Mouse (Mus musculus) left cerebral cortex, adult 2 months (tissue): ENCODE results near the gene 5430419D17Rik. TPM values are rescaled to one million over a fixed set of nuclear protein-coding genes. Genes with fewer than 3 reads are reported as not detected.

Source experiments
- DNase-seq, 2 experiments: peaks; one replicate each; pipeline ENCODE4 v3.0.0; 2021 to 2022; ENCODE audit warnings: low spot score in 2 of 2, mixed read lengths in 1 of 2; ENCODE audit errors: extremely low spot score in 1 of 2
- H3K27ac ChIP-seq: fragments of 200-600 bp; 2 replicates; pipeline ENCODE4 v1.8.1; 2022
- H3K4me3 ChIP-seq: fragments of 200-600 bp; 2 replicates; pipeline ENCODE4 v1.8.1; 2022
- CTCF ChIP-seq: fragments of 200-600 bp; IDR thresholded peaks from 2 replicates; pipeline ENCODE4 v1.8.1; 2022; ENCODE audit warnings: antibody characterized with exemption, mild to moderate bottlenecking, moderate library complexity
- intact Hi-C: fragments of 180-260 bp; cut with DNase I; formaldehyde crosslinking; loops from one replicate; pipeline ENCODE4 v1.15.1; 2025
- long read RNA-seq, 2 experiments: library from polyadenylated mRNA; stranded (forward); transcript quantifications; one replicate each; pipeline ENCODE4 v2.0.0; 2021; ENCODE audit warnings: borderline mapping rate in 2 of 2
- total RNA-seq, 2 experiments: library from RNA; stranded (reverse); gene quantifications; 2 replicates each; pipeline ENCODE4 v1.2.3; 2021

Gene 5430419D17Rik
- not detected for total RNA-seq
- long read RNA-seq, experiment 1, result 0 reads
- long read RNA-seq, experiment 2, result 0 reads

DNA sequence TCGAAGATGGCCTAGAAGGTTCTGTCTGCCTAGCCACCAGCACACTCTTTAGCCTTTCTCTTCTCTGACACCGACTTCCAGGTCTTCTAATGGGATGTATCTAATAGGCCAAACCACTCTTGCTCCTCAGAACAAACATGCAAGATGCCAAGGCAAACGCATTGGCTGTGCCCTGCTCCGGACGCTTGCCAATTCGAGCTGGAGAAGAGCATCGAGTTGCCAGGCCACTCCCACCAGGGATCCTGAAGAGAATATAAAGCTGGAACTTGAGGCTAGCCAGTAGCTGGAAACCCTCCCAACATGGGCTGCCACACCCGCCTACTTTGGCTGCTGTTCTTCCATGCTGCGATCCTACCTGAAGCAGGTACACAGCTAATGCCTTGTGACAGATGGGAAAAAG is at the start of gene 5430419D17Rik:
TSS of gene 5430419D17Rik (plus strand) at position 282 of the 400 bp plus-strand sequence.
- TF ChIP-seq CTCF, result no peak
- intact Hi-C loops, result no loop called here
- no peak for DNase-seq

GRCm38 (mm10) chr7:131130021-131130420 is 44.2 kb upstream of the 5430419D17Rik start:
- Histone ChIP-seq H3K27ac (no peak overlapping the region), H3K4me3 (no peak overlapping the region)
- no peak for TF ChIP-seq CTCF
- intact Hi-C loops, result no loop called here
- DNase-seq, result no peak

More for the DNA sequence above, at the start of gene 5430419D17Rik:
- Histone ChIP-seq H3K27ac (no peak within 1 kb of the TSS), H3K4me3 (no peak within 1 kb of the TSS)

DNA sequence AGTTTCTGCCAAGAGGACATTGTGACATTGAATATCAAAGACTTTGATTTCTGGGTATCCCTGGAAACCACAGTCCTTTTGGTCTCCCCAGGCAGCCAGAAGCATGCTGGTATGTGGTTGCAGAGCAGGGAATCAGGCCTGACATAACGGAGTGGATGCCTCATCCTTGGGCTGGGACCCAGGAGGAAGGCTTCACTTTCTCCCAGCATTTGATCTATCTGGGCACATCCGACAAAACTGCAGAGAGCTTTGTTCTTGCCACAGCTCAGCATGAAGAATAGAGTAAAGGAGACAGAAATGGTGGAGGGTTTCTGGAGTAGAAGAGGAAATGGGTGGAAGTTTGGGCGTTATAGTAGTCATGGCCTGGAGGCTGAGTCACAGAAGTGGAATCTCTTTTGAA is 41.0 kb upstream of the 5430419D17Rik start:
- intact Hi-C loops, result no loop called here
- Histone ChIP-seq H3K27ac (no peak overlapping the region), H3K4me3 (no peak overlapping the region)
- no peak for TF ChIP-seq CTCF
- DNase-seq, result no peak

DNA sequence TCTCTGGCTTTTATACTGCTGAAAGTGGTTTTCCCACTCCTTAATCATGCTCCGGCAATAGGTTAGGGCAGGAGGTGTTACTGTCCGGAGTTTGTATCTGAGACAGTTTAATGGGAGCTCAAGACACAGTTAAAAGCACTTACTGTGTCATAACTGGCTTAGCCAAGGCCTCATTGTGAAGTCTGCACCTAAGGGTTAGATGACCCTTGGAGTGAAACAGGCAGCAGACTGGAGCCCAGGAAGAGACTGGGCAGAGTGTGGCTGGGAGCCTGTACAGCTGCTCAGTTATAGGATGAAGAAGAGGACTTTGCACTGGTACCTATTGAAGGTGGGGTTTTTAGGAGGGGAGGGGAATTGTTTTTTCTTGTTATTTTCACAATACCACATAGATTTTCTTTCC is 28.0 kb upstream of the 5430419D17Rik start, which contains the start of gene 4933402N03Rik:
TSS of gene 4933402N03Rik (minus strand) at position 101 of the 400 bp plus-strand sequence.
- TF ChIP-seq CTCF, result no peak
- Histone ChIP-seq H3K4me3 (no peak within 1 kb of the TSS), H3K27ac (no peak within 1 kb of the TSS)
- no peak for DNase-seq
- intact Hi-C loops, result no loop called here

- H3K27ac ChIP-seq, result no peak overlapping the region
- intact Hi-C loops, result no loop called here
- DNase-seq, result no peak
- TF ChIP-seq CTCF, result no peak
- no peak overlapping the region for H3K4me3 ChIP-seq
These were observed 24.0 kb upstream of the 5430419D17Rik start for GRCm38 (mm10) chr7:131150179-131150578.

DNA sequence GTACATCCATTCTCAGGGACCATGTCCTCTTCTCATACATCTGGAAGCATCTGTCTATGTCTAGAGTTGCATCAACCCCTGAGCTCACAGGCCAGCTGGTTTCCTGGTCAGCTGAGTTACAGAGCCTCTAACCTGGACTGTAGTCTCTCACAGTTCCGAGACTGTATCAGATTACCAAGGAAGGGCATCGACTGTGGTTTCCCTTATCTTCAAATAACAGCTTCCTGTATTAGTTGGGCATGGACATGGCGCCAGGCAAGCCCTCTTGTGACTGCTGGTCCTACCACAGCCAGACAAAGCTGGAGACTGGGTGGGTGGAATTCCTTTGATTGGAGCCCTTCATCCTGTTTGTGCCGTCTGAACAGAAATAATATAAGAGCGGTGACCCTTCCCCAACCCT is 21.2 kb upstream of the 5430419D17Rik start:
- Histone ChIP-seq H3K27ac (no peak overlapping the region), H3K4me3 (no peak overlapping the region)
- TF ChIP-seq CTCF, result no peak
- intact Hi-C loops, result no loop called here
- DNase-seq, result no peak

DNA sequence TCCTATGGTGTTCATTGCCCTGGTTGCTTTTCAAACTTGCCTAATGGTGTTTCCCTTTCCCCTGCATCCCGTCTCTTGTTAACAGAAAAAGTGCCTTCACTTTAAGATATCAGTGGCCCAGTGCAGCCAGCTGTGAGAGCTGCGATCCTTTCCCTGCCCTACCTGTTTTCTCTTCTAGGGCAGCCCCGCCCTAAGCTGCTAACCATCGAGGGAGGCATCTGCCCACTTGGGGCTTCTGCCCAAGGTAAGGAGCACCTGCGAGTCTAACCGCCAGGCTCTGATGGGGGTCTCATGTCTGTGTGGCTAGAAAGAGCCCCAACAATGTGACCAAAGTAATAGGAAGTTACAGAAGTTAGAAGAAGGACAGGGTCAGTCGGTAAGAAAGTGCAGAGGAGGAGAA is 12.0 kb upstream of the 5430419D17Rik start:
- no peak overlapping the region for H3K27ac ChIP-seq
- no peak overlapping the region for H3K4me3 ChIP-seq
- intact Hi-C loops, result no loop called here
- DNase-seq, result no peak
- no peak for TF ChIP-seq CTCF

DNA sequence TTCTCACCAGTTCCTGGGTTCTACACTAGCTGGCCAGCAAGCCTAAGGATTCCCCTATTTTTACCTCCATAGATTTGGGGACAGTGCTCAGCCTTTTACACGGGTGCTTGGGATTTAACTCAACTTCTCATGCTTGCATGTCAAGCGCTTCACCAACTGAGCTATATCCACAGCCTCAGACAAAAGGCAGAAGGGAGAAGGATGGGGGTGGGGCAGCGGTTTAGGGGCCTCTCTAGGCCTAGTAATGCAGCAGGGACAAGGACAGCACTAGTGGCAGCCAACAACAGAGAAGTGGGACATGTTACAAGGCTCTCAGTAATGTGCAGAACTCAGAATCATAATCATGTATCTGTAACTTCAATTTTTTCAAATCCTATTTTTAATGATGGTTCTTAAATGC is 6.4 kb upstream of the 5430419D17Rik start:
- intact Hi-C loops, result no loop called here
- no peak overlapping the region for H3K27ac ChIP-seq
- H3K4me3 ChIP-seq, result no peak overlapping the region
- TF ChIP-seq CTCF, result no peak
- DNase-seq, result no peak

DNA sequence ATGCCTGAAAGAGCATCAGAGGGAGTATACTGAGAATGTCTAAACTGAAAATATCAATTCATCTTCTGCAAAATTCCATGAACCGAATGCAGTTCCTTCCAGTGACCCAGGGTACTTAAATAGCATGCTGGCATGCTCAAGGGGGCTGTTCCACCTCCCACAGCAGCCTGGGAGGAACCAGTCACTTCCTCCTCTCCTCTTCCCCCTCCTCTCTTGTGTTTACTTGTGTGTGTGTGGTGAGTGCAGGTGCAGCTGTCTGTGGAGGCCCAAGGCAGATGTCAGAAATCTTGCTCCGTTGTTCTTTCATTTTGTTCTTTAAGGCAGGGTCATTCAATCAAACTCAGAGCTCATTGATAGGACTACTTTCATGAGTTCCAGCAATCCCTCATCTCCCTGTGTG is 5.1 kb upstream of the 5430419D17Rik start:
- TF ChIP-seq CTCF, result no peak
- H3K27ac ChIP-seq, result no peak overlapping the region
- intact Hi-C loops, result no loop called here
- no peak for DNase-seq
- H3K4me3 ChIP-seq, result no peak overlapping the region

DNA sequence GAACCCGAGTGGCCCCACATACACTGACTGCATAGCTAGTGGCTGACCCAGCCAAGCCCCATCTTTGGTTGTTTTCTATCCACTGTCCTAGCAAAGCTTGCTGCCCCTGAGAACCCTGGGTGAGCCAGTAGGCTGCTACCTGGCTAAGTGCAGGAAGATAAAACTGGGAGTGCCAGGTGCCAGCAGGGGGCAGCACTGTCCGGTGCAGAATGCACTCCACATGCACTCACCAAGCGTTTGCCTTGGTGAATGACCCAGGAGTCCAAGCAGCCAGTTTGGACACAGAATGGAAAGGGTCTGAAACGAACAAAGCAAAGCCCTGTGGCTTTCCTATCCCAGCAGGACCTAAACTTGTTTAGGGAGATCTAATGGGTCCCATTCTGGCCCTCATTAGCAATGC is 8.5 kb downstream of the 5430419D17Rik start:
- Histone ChIP-seq H3K27ac (no peak overlapping the region), H3K4me3 (no peak overlapping the region)
- intact Hi-C loops, result no loop called here
- TF ChIP-seq CTCF, result peak; percentile 63
- no peak for DNase-seq

DNA sequence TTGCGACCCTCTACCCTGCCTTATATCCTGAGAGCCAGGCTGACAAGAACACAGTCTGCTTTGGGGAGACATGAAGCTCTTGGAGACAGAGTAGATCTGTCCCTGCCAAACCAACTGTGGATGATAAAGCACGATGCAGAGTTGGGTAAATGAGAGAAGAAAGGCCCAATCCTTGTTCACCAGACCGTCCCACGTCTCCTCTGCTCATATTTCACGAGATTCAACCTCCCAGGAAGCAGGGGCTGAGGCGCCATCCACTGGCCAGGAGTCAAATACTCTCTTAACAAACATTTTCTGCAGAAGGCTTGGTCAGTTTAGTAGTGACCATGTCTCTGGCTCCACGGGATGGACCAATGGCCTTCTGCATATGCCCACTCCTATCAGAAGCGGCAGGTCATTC is 10.1 kb downstream of the 5430419D17Rik start:
- Histone ChIP-seq H3K4me3 (no peak overlapping the region), H3K27ac (no peak overlapping the region)
- no peak for TF ChIP-seq CTCF
- intact Hi-C loops, result no loop called here
- no peak for DNase-seq

- H3K4me3 ChIP-seq, result no peak overlapping the region
- intact Hi-C loops, result loop anchor here (5.0 kb wide), 1 partner anchor 145 kb away; the partner anchor contains the start of gene Fam24a
- no peak overlapping the region; the same call in 1 of the 2 replicates for H3K27ac ChIP-seq
- peak; percentile 36 to 55 for DNase-seq
- no peak for TF ChIP-seq CTCF
These were observed 12.8 kb downstream of the 5430419D17Rik start for GRCm38 (mm10) chr7:131187047-131187446.

DNA sequence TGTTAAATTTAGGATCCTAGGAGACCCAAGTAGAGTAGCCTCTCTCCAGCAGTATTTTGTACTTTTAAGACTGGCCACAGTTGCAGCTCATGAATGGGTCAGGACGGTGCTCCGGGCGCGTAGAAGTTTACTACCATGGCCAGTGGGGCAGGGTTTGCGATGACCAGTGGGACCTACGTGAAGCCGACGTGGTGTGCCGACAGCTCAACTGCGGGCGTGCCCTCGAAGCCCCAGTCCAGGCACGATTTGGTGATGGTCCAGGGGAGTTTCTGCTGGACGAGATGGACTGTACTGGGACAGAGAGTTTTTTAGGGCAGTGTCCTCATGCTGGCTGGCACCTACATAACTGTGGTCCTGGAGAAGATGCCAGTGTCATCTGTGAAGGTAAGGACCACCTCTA is 13.8 kb downstream of the 5430419D17Rik start:
- H3K4me3 ChIP-seq, result no peak overlapping the region
- intact Hi-C loops, result loop anchor here (5.0 kb wide), 1 partner anchor 144 kb away; the partner anchor contains the start of gene Fam24a
- DNase-seq, result no peak
- H3K27ac ChIP-seq, result no peak overlapping the region
- no peak for TF ChIP-seq CTCF
